Mouse (Mus musculus): ENCODE measurements around the gene Enox1.

- no peak for TF ChIP-seq NELFE (IDR thresholded peaks at IDR 0.05; ENCODE audit: low read depth, low read length)
- no peak for TF ChIP-seq CTCF (conservative IDR thresholded peaks at IDR 0.05 in 1 of 2, IDR thresholded peaks at IDR 0.05 in 1 of 2; ENCODE audit: low read depth in 2 of 2, low read length in 2 of 2)
- no peak for TF ChIP-seq POLR2A (IDR thresholded peaks at IDR 0.05; ENCODE audit: low read depth, low read length)
- TF ChIP-seq ZMIZ1 (IDR thresholded peaks at IDR 0.05; ENCODE audit: low read depth, low read length): no peak
- no peak for TF ChIP-seq GABPA (IDR thresholded peaks at IDR 0.05; ENCODE audit: insufficient replicate concordance, low read depth, low read length)
- no peak for TF ChIP-seq E2F4 (IDR thresholded peaks at IDR 0.05; ENCODE audit: insufficient replicate concordance, low read depth, low read length)
- no peak for TF ChIP-seq MAFK (IDR thresholded peaks at IDR 0.05; ENCODE audit: insufficient replicate concordance, low read length)
- TF ChIP-seq NRF1 (IDR thresholded peaks at IDR 0.05; ENCODE audit: low read depth, low read length): no peak
- no peak for TF ChIP-seq HCFC1 (IDR thresholded peaks at IDR 0.05; ENCODE audit: low read depth, low read length)
- no peak for TF ChIP-seq USF2 (conservative IDR thresholded peaks at IDR 0.05; ENCODE audit: low read depth, low read length)
- no peak for TF ChIP-seq ZC3H11A (IDR thresholded peaks at IDR 0.05; ENCODE audit: low read depth, low read length)
- no peak for TF ChIP-seq TCF12 (IDR thresholded peaks at IDR 0.05; ENCODE audit: low read depth, low read length)
Measured at GRCm38 (mm10) chr14:77478692-77479091, 322.1 kb downstream of the Enox1 start.
